Mouse (Mus musculus) spleen, adult 2 months (tissue): ENCODE data around the gene Mrps6. TPM values are rescaled to one million over a fixed set of nuclear protein-coding genes. Genes with fewer than 3 reads are reported as not detected.

ENCODE experiments used
- DNase-seq, 2 experiments: peaks; one replicate each; pipeline versions ENCODE4 v3.0.0 to v3.0.0-alpha.2; 2012 to 2021; ENCODE audit warnings: low spot score in 2 of 2, low read depth in 1 of 2
- H3K27ac ChIP-seq: fragments of 200-500 bp; 2 replicates; pipeline ENCODE4 v1.5.1; 2012; ENCODE audit warnings: low read length, inconsistent platforms; ENCODE audit not compliant: insufficient read depth
- H3K27me3 ChIP-seq: fragments of 200-500 bp; 2 replicates; pipeline ENCODE4 v1.6.1; 2012; ENCODE audit warnings: mild to moderate bottlenecking, moderate library complexity, low read length, inconsistent platforms; ENCODE audit not compliant: control insufficient read depth, insufficient read depth
- H3K36me3 ChIP-seq: fragments of 200-500 bp; 2 replicates; pipeline ENCODE4 v1.6.1; 2012; ENCODE audit warnings: mild to moderate bottlenecking, low read length, inconsistent platforms; ENCODE audit not compliant: control insufficient read depth, insufficient read depth
- H3K4me1 ChIP-seq: fragments of 200-500 bp; 2 replicates; pipeline ENCODE4 v1.6.1; 2011; ENCODE audit warnings: inconsistent platforms; ENCODE audit not compliant: control insufficient read depth, insufficient read depth, insufficient read length
- H3K4me3 ChIP-seq: fragments of 200-500 bp; 2 replicates; pipeline ENCODE4 v1.5.1; 2011; ENCODE audit warnings: mild to moderate bottlenecking, inconsistent platforms; ENCODE audit not compliant: insufficient read depth, insufficient read length; ENCODE audit errors: extremely low read depth
- CTCF ChIP-seq: fragments of 200-500 bp; IDR thresholded peaks from 2 replicates; pipeline ENCODE4 v1.5.1; 2011; ENCODE audit warnings: mild to moderate bottlenecking, inconsistent platforms; ENCODE audit not compliant: insufficient read depth, insufficient read length, insufficient replicate concordance; ENCODE audit errors: extremely low read depth
- POLR2A ChIP-seq: fragments of 200-500 bp; IDR thresholded peaks from 2 replicates; pipeline ENCODE4 v1.6.1; 2011; ENCODE audit warnings: low read depth, low read length, inconsistent platforms
- WGBS: fragments of 180-500 bp; shearing (Covaris S2); methylation state at CpG from one replicate; pipeline ENCODE4 v1.1.7; 2018; 5-methylcytosine and 5-hydroxymethylcytosine counted together
- polyA plus RNA-seq: library from polyadenylated mRNA; depleted of rRNA; stranded (reverse); fragments of >200 nt; gene quantifications from 2 replicates; pipeline ENCODE4 v1.2.3, GENCODE M21; 2012; rRNA removed

Mrps6 gene
- polyA plus RNA-seq, 1 experiment, result 6.7 TPM

GRCm38 (mm10) chr16:92148367-92148728 is 90.3 kb downstream of the Mrps6 start:
- TF ChIP-seq CTCF, result no peak
- TF ChIP-seq POLR2A, result no peak
- Histone ChIP-seq H3K4me1 (no peaks in the 10 kb centered on the region), H3K27ac (no peak overlapping the region), H3K4me3 (no peak overlapping the region), H3K27me3 (no peaks in the 10 kb centered on the region), H3K36me3 (no peaks in the 10 kb centered on the region)
- no peak for DNase-seq
- WGBS, result 80% methylated on average over 2 of the region's 2 CpGs

- 83% methylated on average over 4 of the region's 4 CpGs for WGBS
- H3K4me3 ChIP-seq, result no peak overlapping the region
- no peak for DNase-seq
- no peaks in the 10 kb centered on the region for H3K4me1 ChIP-seq
- H3K36me3 ChIP-seq, result no peaks in the 10 kb centered on the region
- H3K27me3 ChIP-seq, result 0 out of 2 replicates have a peak, but pooled peaks cover 1% of the 10 kb centered on the region
- no peak overlapping the region for H3K27ac ChIP-seq
- TF ChIP-seq POLR2A (no peak), CTCF (no peak)
These were observed 92.9 kb downstream of the Mrps6 start for GRCm38 (mm10) chr16:92150975-92151374.

GRCm38 (mm10) chr16:92158021-92158455 is 100.0 kb downstream of the Mrps6 start:
- DNase-seq, result no peak
- 21% methylated on average over 14 of the region's 14 CpGs for WGBS
- H3K27me3 ChIP-seq, result peaks cover 3% of the 10 kb centered on the region; the same call in 1 of the 2 replicates
- no peak overlapping the region for H3K27ac ChIP-seq
- H3K36me3 ChIP-seq, result no peaks in the 10 kb centered on the region
- no peak overlapping the region for H3K4me3 ChIP-seq
- no peaks in the 10 kb centered on the region for H3K4me1 ChIP-seq
- no peak for TF ChIP-seq CTCF
- TF ChIP-seq POLR2A, result no peak

- DNase-seq, result no peak
- Histone ChIP-seq H3K4me1 (no peaks in the 10 kb centered on the region), H3K36me3 (no peaks in the 10 kb centered on the region), H3K27me3 (peaks cover 2% of the 10 kb centered on the region; the same call in 1 of the 2 replicates), H3K27ac (no peak overlapping the region), H3K4me3 (no peak overlapping the region)
- TF ChIP-seq POLR2A (no peak), CTCF (no peak)
- 10% methylated on average over 30 of the region's 30 CpGs for WGBS
These were observed 100.5 kb downstream of the Mrps6 start for GRCm38 (mm10) chr16:92158461-92159091.

- no peak overlapping the region for H3K4me3 ChIP-seq
- TF ChIP-seq POLR2A (no peak), CTCF (no peak)
- H3K36me3 ChIP-seq, result no peaks in the 10 kb centered on the region
- no peaks in the 10 kb centered on the region for H3K4me1 ChIP-seq
- H3K27ac ChIP-seq, result no peak overlapping the region
- no peak for DNase-seq
- WGBS, result 60% methylated on average over 6 of the region's 6 CpGs
- peaks cover 2% of the 10 kb centered on the region; the same call in 1 of the 2 replicates for H3K27me3 ChIP-seq
These were observed 101.0 kb downstream of the Mrps6 start for GRCm38 (mm10) chr16:92159114-92159513.

Other genes starting within 250 kb of the Mrps6 start
- gene Gm49711, start within 50 bp of the Mrps6 start, polyA plus RNA-seq, result 0.12 TPM in 1 of 2 replicates, not detected in the other
- 0.58 and 0.74 TPM in 2 replicates for gene Slc5a3, start 52 bp downstream of the Mrps6 start, polyA plus RNA-seq
- not detected in 2 replicates for gene Kcne2, start 234.1 kb downstream of the Mrps6 start, polyA plus RNA-seq
- gene Smim11, start 243.0 kb downstream of the Mrps6 start, polyA plus RNA-seq, result 10.8 and 12.0 TPM in 2 replicates